Mouse (Mus musculus) urinary bladder, postnatal 25 days (tissue): ENCODE results near the gene Atg16l1.

ENCODE experiments used
- DNase-seq: peaks from one replicate; pipeline ENCODE4 v3.0.0; 2022; ENCODE audit warnings: low spot score

The Atg16l1 gene

DNA sequence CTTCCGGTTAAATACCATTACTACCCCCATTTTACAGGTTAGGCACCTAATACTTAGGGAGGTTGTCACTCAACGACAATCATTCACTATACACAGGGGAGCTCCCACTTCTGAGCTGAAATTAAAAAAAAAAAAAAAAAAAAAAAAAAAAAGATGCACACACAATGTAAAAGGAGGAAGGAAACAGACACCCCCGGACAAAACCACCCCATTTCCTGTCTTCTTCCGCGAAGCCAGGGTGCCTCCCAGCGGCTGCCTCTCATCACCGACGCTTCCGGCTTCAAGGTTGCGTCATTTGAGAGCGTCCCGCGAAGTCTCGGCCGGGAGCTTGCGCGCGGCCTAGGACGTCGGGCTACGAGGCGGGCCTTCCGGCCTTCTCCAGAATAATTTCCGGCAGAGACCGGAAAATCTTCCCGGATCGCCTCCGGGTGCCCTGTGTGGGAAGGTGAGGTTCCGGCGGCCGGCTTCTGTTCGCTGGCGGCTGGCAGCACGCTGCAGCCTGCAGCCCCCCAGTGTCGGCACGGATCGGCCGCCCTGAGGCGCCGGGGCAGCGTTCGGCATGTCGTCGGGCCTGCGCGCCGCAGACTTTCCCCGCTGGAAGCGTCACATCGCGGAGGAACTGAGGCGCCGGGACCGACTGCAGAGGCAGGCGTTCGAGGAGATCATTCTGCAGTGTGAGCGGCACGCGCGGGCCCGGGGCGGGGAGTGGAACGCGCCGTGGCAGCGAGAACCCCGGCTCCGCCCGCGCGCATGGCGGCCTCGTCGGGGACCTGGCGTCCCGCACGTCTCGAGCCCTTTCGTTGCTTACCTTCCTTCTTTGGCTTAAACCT is at the start of gene Atg16l1:
Gene Atg16l1 (plus strand): TSS at position 230 of the 830 bp plus-strand sequence.
- peak; percentile 86 for DNase-seq

DNA sequence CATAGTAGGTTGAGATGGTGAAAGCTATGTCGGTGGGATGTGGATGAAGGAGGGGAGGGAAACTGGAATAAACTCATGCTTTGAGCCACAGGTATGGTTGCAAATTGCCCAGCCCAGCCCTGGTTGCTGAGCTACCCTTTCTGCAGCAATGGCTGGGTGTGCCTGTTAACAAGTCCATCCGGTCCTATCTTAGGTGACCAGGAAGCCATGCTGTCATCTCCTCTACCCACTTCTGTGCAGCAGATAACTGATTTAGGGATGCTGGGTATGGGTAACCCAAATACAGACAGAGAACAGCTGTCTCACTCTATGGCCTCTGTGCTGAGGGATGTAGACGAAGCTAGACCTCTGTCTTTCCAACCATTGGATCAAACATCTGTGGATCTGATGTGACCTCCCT is 49.3 kb upstream of the Atg16l1 start:
- no peak for DNase-seq

DNA sequence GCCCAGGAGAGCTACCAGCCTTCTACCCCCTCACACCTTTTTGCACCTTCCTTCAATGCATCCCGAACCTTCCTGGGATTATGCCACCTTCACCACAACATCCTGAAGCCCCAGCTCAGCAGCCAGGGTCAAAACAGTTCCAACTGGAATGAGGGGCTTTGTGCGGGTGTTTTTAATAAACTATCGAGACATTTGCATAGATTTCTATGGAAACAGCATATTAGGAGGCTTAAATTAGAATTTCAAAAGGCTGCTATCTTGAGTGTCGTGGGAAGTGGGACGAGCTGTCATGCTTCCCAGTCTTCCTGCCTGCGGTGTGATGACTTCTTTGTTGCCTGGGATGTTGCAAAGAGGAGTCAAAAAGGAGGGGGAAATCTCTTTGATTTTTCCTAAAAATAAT is 46.6 kb upstream of the Atg16l1 start:
- no peak for DNase-seq

- DNase-seq: no peak
These were observed 45.9 kb upstream of the Atg16l1 start for GRCm38 (mm10) chr1:87709661-87710270.

DNA sequence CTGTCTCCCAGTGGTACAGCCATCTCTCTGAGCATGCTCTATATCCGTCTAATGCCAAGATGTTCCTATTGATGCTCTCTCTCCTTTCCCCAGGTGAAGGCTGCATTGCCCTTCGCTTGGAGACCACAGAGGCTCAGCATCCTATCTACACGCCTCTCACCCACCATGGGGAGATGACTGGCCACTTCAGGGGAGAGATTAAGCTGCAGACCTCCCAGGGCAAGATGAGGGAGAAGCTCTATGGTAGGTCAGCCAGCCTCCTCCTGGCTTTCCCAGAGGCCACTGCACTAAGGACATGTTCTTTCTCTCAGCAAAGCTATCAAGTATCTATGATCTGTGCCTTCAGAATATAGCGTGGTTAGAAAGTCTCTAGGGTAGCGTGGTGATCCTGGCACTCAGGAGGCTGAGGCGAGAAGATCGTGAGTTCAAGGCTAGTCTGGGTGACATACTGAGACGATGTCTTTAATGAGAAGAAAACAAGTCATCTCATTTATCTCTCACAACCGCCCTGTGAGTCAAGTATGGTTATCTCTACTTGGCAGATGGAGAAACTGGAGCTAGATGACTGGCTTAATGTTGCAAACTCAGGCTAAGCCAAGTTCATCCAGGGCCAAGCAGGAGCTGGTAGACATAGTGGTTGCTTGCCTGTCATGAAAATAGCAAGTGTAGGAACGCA is 43.6 kb upstream of the Atg16l1 start:
- DNase-seq: no peak

- DNase-seq: no peak
These were observed 43.1 kb upstream of the Atg16l1 start for GRCm38 (mm10) chr1:87712614-87712971.

- DNase-seq: no peak
These were observed 34.3 kb upstream of the Atg16l1 start for GRCm38 (mm10) chr1:87721382-87721781.

GRCm38 (mm10) chr1:87722081-87722480 is 33.6 kb upstream of the Atg16l1 start:
- no peak for DNase-seq

DNA sequence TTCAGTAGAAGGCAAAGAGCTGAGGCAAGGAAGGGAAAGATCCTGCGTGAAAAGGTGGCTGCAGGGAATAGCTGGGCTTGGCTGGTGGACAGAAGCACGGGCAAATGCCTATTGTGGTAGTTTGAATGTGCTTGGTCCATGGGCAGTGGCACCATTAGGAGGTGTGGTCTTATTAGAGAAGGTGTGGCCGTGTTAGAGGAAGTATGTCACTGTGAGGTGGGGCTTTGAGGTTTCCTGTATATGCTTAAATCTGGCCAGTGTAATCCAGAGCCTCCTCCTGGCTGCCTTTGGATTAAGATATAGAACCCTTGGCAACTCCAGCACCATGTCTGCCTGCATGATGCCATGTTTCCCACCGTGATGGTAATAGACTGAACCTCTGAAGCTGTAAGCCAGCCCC is 32.3 kb upstream of the Atg16l1 start:
- no peak for DNase-seq

DNA sequence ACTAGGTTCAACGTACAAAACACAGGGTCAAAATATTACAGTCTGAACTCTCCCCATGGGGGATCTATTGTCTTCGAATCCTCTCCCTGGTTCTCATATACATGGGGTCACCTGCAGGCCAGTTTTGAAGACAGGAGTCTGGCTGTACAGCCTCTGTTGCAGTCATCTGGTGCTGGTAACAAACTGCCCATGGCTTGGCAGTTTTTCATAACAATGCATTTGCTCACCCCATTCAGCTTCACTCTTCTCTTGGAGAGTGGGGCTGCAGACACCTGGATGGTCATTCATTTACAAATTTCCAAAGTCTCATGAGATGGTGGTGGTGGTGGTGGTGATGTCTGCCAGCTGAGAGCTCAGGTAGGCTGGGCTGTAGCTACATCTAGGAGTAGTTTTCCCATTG is 26.6 kb upstream of the Atg16l1 start:
- DNase-seq: no peak

- DNase-seq: no peak
These were observed 25.8 kb upstream of the Atg16l1 start for GRCm38 (mm10) chr1:87729850-87730249.

DNA sequence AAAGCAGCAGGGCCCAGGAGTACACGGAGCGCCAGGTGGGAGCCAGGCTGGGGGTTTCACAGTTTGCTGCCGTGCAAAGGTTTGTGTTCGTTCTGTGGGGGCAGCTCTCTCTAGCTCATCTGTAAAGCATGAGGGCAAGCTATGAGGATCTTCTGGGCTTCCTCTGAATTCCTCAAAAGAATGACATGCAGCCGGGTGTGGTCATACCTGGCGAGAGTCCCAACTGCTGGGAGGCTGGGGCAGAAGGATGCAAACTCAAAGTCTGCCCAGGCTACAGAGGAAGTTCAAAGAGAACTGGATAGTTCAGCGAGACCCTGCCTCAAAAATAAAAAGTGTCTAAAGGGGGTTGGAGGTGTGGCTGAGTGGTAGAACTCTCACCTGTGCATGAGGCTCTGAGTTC is 25.4 kb upstream of the Atg16l1 start:
- no peak for DNase-seq

GRCm38 (mm10) chr1:87733212-87733611 is 22.5 kb upstream of the Atg16l1 start:
- no peak for DNase-seq

DNA sequence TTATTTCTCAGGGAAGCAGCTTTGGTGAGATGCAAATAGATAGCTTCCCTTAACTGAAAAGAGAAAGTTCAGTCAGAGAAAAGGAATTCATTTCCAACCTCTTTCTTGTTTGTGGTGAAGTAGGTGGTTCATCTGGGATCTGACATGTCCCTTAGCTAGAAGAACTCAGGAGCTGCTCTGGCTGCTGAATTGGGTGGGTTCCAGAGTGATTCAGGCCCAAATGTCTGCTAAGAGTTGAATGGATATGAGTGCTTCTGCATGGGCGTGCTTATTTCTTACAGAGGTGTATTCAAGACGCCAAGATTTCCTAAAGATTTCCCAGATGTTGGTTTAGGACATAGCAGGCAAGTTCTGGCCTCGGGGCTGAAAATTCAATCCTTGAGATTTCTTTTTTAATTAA is 21.5 kb upstream of the Atg16l1 start:
- DNase-seq: no peak

GRCm38 (mm10) chr1:87740584-87741290 is 14.9 kb upstream of the Atg16l1 start:
- DNase-seq: no peak

DNA sequence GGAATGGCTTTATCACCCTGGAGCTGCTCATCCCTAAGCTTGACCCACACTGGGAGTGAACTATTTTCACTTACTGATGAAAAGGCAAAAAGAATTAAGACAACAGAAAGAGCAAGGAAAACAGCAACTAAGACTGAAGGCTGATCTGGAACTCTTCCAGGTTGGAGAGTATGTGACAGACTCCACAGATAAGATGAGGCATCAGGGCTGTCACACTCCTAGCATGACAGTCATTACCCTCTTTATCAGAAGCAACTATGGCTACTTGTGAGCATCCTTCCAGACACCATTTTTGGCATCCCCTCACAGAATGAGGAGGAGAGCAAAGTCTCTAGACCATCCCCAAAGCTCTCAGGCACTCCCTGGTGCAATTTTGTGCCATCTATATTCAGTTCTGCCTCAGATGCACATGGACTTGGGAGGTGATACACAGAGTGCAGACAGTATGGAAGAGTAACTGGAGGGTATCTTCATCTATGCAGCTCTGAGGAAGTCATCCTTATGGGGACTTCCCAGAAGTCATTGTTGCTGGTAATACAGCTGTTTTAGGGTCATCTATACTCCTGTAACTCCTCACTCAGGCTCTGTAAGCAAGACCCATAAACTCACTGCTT is 6.2 kb upstream of the Atg16l1 start:
- DNase-seq: no peak

DNA sequence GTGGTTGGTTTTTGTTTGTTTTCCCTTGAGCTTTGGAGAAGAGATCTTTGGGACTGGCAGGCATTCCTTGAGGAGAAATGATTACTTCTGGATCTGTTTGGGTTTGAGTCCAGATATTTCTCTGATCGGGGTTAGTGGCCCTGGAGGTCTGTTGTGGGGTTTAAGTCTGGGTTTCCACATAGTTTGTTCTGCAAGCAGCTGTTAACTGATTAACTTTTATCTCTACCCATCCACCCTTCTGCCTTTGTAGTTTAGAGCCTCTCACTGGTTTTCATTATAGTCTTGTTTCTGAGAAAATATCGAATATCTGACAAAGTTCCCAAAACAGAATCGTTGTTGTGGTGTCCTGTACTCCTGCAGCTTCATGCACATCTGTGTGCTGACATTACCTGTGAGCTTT is 8.2 kb downstream of the Atg16l1 start:
- no peak for DNase-seq

- no peak for DNase-seq
These were observed 10.1 kb downstream of the Atg16l1 start for GRCm38 (mm10) chr1:87765741-87766140.

DNA sequence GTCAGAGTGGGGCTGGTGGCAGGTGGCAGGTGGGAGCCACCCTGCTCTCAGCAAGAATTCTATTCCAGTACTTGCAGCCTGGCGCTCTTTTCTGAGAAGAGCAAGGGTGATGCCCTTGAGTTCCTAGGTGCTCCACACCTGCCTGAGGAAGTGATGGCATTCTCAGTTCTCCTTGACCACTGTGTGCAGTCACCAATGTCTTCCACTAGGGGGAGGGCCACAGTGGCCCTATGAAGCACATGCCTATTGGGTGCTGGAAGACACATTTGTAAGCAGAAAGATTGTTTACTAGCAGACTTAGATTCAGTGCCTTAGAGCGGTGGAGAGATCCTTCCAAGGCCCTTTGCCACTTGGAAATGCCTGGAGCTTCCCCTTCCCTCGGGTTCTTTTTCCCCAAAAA is 10.6 kb downstream of the Atg16l1 start:
- no peak for DNase-seq

DNA sequence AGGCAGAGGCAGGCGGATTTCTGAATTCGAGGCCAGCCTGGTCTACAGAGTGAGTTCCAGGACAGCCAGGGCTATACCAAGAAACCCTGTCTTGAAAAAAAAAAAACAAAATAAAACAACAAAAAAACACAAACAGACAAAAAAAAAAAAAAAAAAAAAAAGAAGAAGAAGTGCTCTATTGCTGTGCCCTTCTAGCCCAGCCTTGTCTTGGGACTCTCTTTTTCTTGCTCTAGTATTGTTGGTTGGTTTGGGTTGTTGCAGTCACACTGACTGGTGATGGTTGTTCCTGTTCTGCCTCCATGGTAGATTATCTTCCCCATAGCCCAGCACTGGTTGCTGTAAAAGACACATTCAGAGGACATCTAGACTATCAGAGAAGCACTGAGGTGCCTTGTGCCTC is 13.6 kb downstream of the Atg16l1 start:
- DNase-seq: no peak

- no peak for DNase-seq
These were observed 14.8 kb downstream of the Atg16l1 start for GRCm38 (mm10) chr1:87770486-87770885.

DNA sequence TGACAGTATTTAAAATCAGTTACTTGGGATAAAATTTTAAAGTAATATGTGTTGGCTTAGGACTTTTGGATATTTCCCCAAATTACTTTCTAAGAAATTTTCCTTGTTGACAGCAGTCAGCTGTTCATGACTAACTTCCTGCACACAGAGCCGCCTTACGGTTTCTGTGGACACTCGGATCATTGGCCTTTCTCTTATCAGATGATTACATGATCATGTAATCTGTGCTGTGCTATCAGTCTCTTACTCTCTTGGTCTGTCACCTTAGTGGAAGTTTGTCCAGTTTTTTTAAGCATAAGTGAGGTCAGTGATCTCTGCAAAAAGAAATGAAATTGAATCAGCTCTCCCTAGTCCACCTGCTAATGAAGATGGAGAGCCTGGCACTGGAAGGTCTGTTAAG is 16.1 kb downstream of the Atg16l1 start:
- DNase-seq: no peak
